Mouse (Mus musculus): ENCODE measurements at regions not wholly inside any gene's neighbourhood (a gene's known extent, or its start where the extent isn't known, plus 50 kb on each side); places are given as distances from the start of the nearest gene placed in this dataset.
A peak's percentile ranks its signal among the peaks of the same experiment; 100 is the strongest.

DNA sequence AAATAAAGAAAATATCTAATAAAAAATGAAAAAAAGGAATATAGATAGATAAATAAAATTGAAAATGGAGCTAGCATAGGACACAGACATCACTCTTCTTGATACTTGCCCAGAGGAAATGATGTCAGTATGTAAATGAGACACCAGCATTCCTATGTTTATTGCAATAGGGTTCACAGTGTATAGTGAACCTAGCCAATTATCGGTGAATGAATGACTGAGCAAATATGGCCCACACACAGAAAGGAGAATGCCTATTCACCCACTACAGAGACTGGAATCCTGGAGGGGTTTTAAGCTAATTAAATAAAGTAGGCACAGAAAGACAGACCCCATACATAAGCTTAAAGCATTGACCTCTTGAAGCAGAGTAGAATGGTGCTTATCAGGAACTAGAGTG, 373.9 kb upstream of the 4933412E24Rik start:
- Histone ChIP-seq H3K36me3 (ENCODE audit: insufficient read depth, low read length) (no peaks in the 10 kb centered on the region), H3K4me3 (ENCODE audit: low read length) (no peak overlapping the region), H3K4me1 (ENCODE audit: insufficient read depth, low read length) (no peaks in the 10 kb centered on the region), H3K9ac (replicated peaks; ENCODE audit: low read length) (no peak overlapping the region), H3K27me3 (ENCODE audit: insufficient read depth, low read length) (no peaks in the 10 kb centered on the region), H3K27ac (no peak overlapping the region), H3K4me2 (ENCODE audit: low read depth, low read length) (no peak overlapping the region), H3K9me3 (ENCODE audit: low read length) (no peaks in the 10 kb centered on the region)
- DNase-seq (ENCODE audit: low spot score) (no peak), ATAC-seq (no peak)
- 97% methylated on average over 1 of the region's 1 CpGs for WGBS
- no peak for TF ChIP-seq CTCF (IDR thresholded peaks at IDR 0.05; ENCODE audit: low read depth)

- DNase-seq (ENCODE audit: low spot score) (peak; percentile 68), ATAC-seq (no peak)
- Histone ChIP-seq H3K4me1 (ENCODE audit: insufficient read depth, low read length) (no peaks in the 10 kb centered on the region), H3K36me3 (ENCODE audit: insufficient read depth, low read length) (no peaks in the 10 kb centered on the region), H3K4me3 (ENCODE audit: low read length) (no peak overlapping the region), H3K9ac (replicated peaks; ENCODE audit: low read length) (no peak overlapping the region), H3K27ac (no peak overlapping the region), H3K9me3 (ENCODE audit: low read length) (no peaks in the 10 kb centered on the region), H3K27me3 (ENCODE audit: insufficient read depth, low read length) (no peaks in the 10 kb centered on the region), H3K4me2 (ENCODE audit: low read depth, low read length) (no peak overlapping the region)
- 64% methylated on average over 2 of the region's 2 CpGs for WGBS
- TF ChIP-seq CTCF (IDR thresholded peaks at IDR 0.05; ENCODE audit: low read depth), result no peak
Observed at GRCm38 (mm10) chr15:60387962-60388361, 371.5 kb upstream of the 4933412E24Rik start.
